Mouse (Mus musculus) induced T-regulatory cell, adult 2 months (primary cell): ENCODE results near the gene Gm49358.

ENCODE experiments used
- DNase-seq: peaks from one replicate; pipeline ENCODE4 v3.0.0-alpha.2; 2012; ENCODE audit warnings: low read depth

The Gm49358 gene

GRCm38 (mm10) chr10:86872591-86872990, 108.8 kb downstream of the Gm49358 start:
- DNase-seq: no peak

DNA sequence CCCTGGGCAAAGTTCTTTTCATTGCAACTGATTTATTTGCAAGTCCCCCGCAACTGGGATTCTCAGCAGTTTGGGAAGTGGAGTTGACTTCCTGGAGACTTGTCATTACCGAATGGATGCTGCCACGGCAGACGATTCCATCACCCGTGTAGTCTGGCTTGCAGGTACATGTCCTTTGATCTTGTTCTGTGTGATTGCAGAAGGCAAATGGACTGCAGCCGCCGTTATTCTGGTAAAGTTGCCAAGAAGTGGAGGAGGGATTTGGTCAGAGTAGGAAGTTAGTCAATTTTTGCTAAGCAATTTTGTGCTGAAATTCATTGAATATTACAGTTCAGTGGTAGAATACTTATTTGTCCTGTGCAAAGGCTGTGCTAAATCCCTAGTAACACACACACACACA, 114.9 kb downstream of the Gm49358 start:
- no peak for DNase-seq

DNA sequence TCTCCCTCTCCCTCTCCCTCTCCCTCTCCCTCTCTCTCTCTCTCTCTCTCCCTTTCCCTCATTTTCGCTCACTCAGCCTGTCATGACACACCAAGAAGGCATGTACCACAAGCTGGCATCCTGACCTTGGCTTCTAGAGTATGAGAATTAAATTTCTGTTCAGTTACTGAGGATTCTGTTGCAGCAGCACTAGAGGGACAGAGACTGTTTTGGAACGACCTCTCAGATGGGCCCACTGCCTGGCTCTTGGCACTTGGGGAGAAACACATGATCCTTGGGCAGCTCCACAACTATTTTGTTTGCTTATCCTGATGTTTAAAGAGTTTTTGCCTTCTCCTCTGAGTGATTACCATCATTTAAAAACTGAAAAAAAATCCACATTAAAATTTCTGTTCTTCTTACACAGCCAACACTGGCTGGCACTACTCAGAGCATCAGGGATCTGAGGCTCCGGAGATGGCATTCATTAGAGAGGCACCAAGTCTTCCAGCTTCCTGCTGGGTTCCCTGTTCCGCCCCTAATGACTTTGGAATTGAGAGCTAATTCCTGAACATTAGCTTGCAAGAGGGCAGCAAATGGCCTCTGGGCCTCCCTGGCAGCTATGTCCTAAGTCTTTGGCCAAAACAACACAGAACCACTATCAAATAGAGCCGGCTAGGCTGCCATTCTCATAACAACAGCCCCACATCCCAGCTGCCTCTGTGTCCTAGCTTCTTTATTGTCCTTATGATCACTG, 116.5 kb downstream of the Gm49358 start:
- DNase-seq: no peak

DNA sequence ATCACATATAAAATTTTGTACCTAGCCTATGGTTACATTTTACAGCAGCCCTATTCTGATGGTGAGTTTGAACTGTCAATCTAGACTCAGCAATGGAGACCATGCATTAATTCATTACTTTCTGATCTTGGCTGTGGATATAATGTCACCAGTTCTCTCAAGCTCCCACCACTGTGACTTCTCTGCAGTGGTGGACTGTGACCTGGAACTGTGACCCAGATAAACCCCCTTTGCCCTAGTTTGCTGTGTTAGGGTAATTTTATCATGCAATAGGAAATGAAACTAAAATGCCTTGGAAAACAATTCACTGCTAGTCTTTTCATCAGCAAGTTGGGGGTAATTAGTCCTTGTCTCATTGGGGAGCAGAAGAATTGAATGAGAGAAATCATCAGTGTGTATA, 117.7 kb downstream of the Gm49358 start:
- DNase-seq: no peak
